Mouse (Mus musculus): ENCODE results near the gene Polr3h. TPM values are rescaled to one million over a fixed set of nuclear protein-coding genes. Genes with fewer than 3 reads are reported as not detected.

Gene Polr3h
- polyA plus RNA-seq, 1 experiment: 8.6 TPM

GRCm38 (mm10) chr15:81939157-81939715 is 13.2 kb upstream of the Polr3h start:
- no peaks in the 10 kb centered on the region for H3K27me3 ChIP-seq (ENCODE audit: control insufficient read depth, insufficient read depth, low read length)
- TF ChIP-seq POLR2A (IDR thresholded peaks at IDR 0.05; ENCODE audit: low read depth, low read length): no peak
- no peak for TF ChIP-seq CTCF (IDR thresholded peaks at IDR 0.05; ENCODE audit: extremely low read depth, insufficient read depth, insufficient read length, insufficient replicate concordance)
- WGBS: 87% methylated on average over 10 of the region's 10 CpGs
- no peak overlapping the region for H3K4me3 ChIP-seq (ENCODE audit: extremely low read depth, insufficient read depth, insufficient read length)
- H3K27ac ChIP-seq (ENCODE audit: insufficient read depth, low read length): no peak overlapping the region
- DNase-seq (ENCODE audit: low read depth in 1 of 2, low spot score in 2 of 2): no peak
- H3K4me1 ChIP-seq (ENCODE audit: control insufficient read depth, insufficient read depth, insufficient read length): peaks cover 3% of the 10 kb centered on the region; the same call in 1 of the 2 replicates
- no peaks in the 10 kb centered on the region for H3K36me3 ChIP-seq (ENCODE audit: control insufficient read depth, insufficient read depth, low read length)

- WGBS: 58% methylated on average over 2 of the region's 2 CpGs
- Histone ChIP-seq H3K4me1 (ENCODE audit: control insufficient read depth, insufficient read depth, insufficient read length) (peaks cover 8% of the 10 kb centered on the region; the same call in 1 of the 2 replicates), H3K4me3 (ENCODE audit: extremely low read depth, insufficient read depth, insufficient read length) (no peak overlapping the region), H3K36me3 (ENCODE audit: control insufficient read depth, insufficient read depth, low read length) (no peaks in the 10 kb centered on the region), H3K27ac (ENCODE audit: insufficient read depth, low read length) (no peak overlapping the region), H3K27me3 (ENCODE audit: control insufficient read depth, insufficient read depth, low read length) (no peaks in the 10 kb centered on the region)
- TF ChIP-seq POLR2A (IDR thresholded peaks at IDR 0.05; ENCODE audit: low read depth, low read length) (no peak), CTCF (IDR thresholded peaks at IDR 0.05; ENCODE audit: extremely low read depth, insufficient read depth, insufficient read length, insufficient replicate concordance) (peak; percentile 76; the same call in 1 of the 2 replicates)
- DNase-seq (ENCODE audit: low read depth in 1 of 2, low spot score in 2 of 2): peak in 1 of 2 experiments; percentile 53
Measured at GRCm38 (mm10) chr15:81938246-81938645, 12.2 kb upstream of the Polr3h start.

GRCm38 (mm10) chr15:81937098-81937972 is 11.3 kb upstream of the Polr3h start:
- peaks cover 16% of the 10 kb centered on the region; the same call in 1 of the 2 replicates for H3K4me1 ChIP-seq (ENCODE audit: control insufficient read depth, insufficient read depth, insufficient read length)
- 51% methylated on average over 19 of the region's 19 CpGs for WGBS
- H3K4me3 ChIP-seq (ENCODE audit: extremely low read depth, insufficient read depth, insufficient read length): no peak overlapping the region; the same call in 1 of the 2 replicates

DNA sequence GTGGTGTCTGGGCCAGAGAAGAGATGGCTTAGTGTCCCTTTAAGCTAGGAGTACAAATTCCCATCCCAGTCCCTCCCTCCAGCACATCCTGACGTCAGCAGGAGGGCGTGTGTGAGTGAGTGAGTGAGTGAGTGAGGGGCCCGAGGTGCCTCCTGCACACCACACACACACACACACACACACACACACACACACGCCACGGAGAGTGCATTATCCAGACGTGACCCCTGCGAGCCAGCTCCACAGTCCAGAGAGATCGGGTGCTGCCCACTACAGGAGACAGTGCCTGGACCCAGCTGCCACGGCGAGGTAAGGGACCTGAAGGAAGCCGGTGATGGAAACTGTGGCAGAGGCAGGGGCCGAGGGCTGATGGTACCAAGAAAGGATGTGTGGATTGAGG is 10.6 kb upstream of the Polr3h start, which contains the start of gene Csdc2:
Gene Csdc2 (plus strand): TSS at position 81 of the 400 bp plus-strand sequence.
- TF ChIP-seq CTCF (IDR thresholded peaks at IDR 0.05; ENCODE audit: extremely low read depth, insufficient read depth, insufficient read length, insufficient replicate concordance): no peak
- TF ChIP-seq POLR2A (IDR thresholded peaks at IDR 0.05; ENCODE audit: low read depth, low read length): no peak
- Histone ChIP-seq H3K4me3 (ENCODE audit: extremely low read depth, insufficient read depth, insufficient read length) (no peak within 1 kb of the TSS; the same call in 1 of the 2 replicates), H3K36me3 (ENCODE audit: control insufficient read depth, insufficient read depth, low read length) (no peaks in the 10 kb centered on the region), H3K27me3 (ENCODE audit: control insufficient read depth, insufficient read depth, low read length) (no peaks in the 10 kb centered on the region), H3K27ac (ENCODE audit: insufficient read depth, low read length) (no peak within 1 kb of the TSS), H3K4me1 (ENCODE audit: control insufficient read depth, insufficient read depth, insufficient read length) (peaks cover 16% of the 10 kb centered on the region; the same call in 1 of the 2 replicates)
- WGBS: 67% methylated on average over 12 of the region's 12 CpGs
- no peak for DNase-seq (ENCODE audit: low read depth in 1 of 2, low spot score in 2 of 2)

More at GRCm38 (mm10) chr15:81937098-81937972, 11.3 kb upstream of the Polr3h start:
- Histone ChIP-seq H3K27me3 (ENCODE audit: control insufficient read depth, insufficient read depth, low read length) (no peaks in the 10 kb centered on the region), H3K36me3 (ENCODE audit: control insufficient read depth, insufficient read depth, low read length) (no peaks in the 10 kb centered on the region), H3K27ac (ENCODE audit: insufficient read depth, low read length) (no peak overlapping the region)
- TF ChIP-seq CTCF (IDR thresholded peaks at IDR 0.05; ENCODE audit: extremely low read depth, insufficient read depth, insufficient read length, insufficient replicate concordance) (no peak), POLR2A (IDR thresholded peaks at IDR 0.05; ENCODE audit: low read depth, low read length) (no peak)
- no peak for DNase-seq (ENCODE audit: low read depth in 1 of 2, low spot score in 2 of 2)

DNA sequence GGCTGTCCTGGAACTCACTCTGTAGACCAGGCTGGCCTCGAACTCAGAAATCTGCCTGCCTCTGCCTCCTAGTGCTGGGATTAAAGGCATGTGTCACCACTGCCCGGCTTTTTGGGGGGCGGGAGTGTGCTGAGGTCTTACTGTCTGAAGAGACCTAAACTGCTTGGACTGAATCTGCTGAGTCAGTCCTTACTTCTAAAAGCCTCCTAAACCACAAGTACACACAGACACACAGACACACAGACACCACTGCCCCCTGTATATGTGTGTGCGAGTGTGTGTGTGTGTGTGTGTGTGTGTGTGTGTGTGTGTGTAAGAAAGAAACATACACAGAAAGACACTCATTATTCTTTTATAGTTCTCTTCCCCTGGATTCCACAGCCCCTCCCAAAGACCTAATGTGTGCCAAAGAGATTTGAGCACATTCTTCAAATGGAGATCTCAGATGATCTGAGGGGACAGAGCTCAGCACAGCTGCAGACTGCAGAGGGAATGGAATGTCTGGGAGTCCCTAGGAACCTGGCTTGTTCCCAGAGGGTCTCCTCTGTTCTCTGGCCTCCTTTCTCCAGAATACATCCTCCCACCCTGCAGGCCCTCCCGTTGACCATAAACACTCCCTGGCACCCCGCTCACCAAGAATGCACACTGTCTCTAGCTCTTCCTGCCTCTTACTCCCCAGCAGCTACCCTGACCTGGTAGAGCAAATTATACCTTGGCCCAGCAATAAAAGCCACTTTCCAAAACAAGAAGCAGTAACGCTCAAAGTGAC is 10.0 kb upstream of the Polr3h start:
- TF ChIP-seq POLR2A (IDR thresholded peaks at IDR 0.05; ENCODE audit: low read depth, low read length) (no peak), CTCF (IDR thresholded peaks at IDR 0.05; ENCODE audit: extremely low read depth, insufficient read depth, insufficient read length, insufficient replicate concordance) (no peak)
- no peak for DNase-seq (ENCODE audit: low read depth in 1 of 2, low spot score in 2 of 2)
- Histone ChIP-seq H3K27ac (ENCODE audit: insufficient read depth, low read length) (no peak overlapping the region), H3K27me3 (ENCODE audit: control insufficient read depth, insufficient read depth, low read length) (no peaks in the 10 kb centered on the region), H3K4me3 (ENCODE audit: extremely low read depth, insufficient read depth, insufficient read length) (no peak overlapping the region), H3K36me3 (ENCODE audit: control insufficient read depth, insufficient read depth, low read length) (no peaks in the 10 kb centered on the region), H3K4me1 (ENCODE audit: control insufficient read depth, insufficient read depth, insufficient read length) (peaks cover 16% of the 10 kb centered on the region; the same call in 1 of the 2 replicates)
- 75% methylated on average over 7 of the region's 7 CpGs for WGBS

- Histone ChIP-seq H3K4me3 (ENCODE audit: extremely low read depth, insufficient read depth, insufficient read length) (no peak overlapping the region), H3K4me1 (ENCODE audit: control insufficient read depth, insufficient read depth, insufficient read length) (peaks cover 16% of the 10 kb centered on the region; the same call in 1 of the 2 replicates), H3K27me3 (ENCODE audit: control insufficient read depth, insufficient read depth, low read length) (no peaks in the 10 kb centered on the region), H3K27ac (ENCODE audit: insufficient read depth, low read length) (peak overlapping the region; percentile 89), H3K36me3 (ENCODE audit: control insufficient read depth, insufficient read depth, low read length) (no peaks in the 10 kb centered on the region)
- no peak for TF ChIP-seq CTCF (IDR thresholded peaks at IDR 0.05; ENCODE audit: extremely low read depth, insufficient read depth, insufficient read length, insufficient replicate concordance)
- TF ChIP-seq POLR2A (IDR thresholded peaks at IDR 0.05; ENCODE audit: low read depth, low read length): no peak
- peak; percentile 37 to 41 for DNase-seq (ENCODE audit: low read depth in 1 of 2, low spot score in 2 of 2)
- 37% methylated on average over 1 of the region's 1 CpGs for WGBS
Measured at GRCm38 (mm10) chr15:81933986-81934385, 7.9 kb upstream of the Polr3h start.

Data from spleen, adult 2 months (tissue).